Mouse (Mus musculus) gastrocnemius, adult 18-20 months (tissue): Measurements from ENCODE around the gene Uck1. TPM values are rescaled to one million over a fixed set of nuclear protein-coding genes. Genes with fewer than 3 reads are reported as not detected.
A peak's percentile ranks its signal among the peaks of the same experiment; 100 is the strongest.

Experiments
- DNase-seq: peaks from one replicate; pipeline ENCODE4 v3.0.0; 2021; ENCODE audit warnings: low spot score
- total RNA-seq, 2 experiments: library from RNA; stranded (reverse); gene quantifications; 2 replicates each; pipeline ENCODE4 v1.2.3; 2021

The Uck1 gene
- total RNA-seq, 2 experiments from 2014 or later = 11.4 to 11.6 TPM

DNA sequence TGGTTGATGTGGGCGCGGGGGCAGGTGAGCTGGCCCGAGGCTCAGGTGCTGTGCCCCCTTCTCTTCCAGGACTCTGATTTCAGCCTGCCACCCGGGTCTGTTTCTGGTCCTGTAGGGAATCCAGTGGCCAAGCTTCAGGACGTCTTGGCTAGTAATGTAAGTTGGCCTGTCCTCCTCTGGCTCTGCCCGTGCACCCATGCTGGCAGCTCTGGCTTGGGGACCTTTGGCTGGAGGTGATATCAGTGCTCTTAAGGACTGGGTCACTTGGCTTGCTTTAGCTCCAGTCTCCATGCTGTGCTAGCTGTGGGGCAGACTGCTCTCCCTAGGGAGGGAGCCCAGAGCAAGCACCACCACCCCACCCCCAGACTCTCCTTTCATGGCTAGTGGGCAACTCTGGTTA is 39.9 kb downstream of the Uck1 start:
- DNase-seq = peak; percentile 70

DNA sequence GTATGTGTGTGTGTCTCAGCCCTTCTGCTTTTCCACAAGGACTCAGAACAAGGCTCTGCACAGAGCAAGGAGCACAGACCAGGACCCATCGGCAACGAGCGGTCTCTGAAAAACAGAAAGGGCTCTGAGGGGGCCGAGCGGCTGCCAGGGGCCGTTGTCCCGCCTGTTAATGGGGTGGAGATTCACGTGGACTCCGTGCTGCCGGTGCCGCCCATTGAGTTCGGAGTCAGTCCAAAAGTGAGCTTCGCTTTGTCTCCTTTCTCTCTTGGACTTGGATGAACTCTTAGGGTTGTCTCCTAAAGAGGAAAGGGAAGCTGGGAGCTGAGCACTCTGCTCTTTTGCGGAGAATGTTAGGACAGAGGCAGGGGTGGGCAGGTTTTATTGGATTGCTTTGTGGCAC is 40.5 kb downstream of the Uck1 start:
- no peak for DNase-seq

DNA sequence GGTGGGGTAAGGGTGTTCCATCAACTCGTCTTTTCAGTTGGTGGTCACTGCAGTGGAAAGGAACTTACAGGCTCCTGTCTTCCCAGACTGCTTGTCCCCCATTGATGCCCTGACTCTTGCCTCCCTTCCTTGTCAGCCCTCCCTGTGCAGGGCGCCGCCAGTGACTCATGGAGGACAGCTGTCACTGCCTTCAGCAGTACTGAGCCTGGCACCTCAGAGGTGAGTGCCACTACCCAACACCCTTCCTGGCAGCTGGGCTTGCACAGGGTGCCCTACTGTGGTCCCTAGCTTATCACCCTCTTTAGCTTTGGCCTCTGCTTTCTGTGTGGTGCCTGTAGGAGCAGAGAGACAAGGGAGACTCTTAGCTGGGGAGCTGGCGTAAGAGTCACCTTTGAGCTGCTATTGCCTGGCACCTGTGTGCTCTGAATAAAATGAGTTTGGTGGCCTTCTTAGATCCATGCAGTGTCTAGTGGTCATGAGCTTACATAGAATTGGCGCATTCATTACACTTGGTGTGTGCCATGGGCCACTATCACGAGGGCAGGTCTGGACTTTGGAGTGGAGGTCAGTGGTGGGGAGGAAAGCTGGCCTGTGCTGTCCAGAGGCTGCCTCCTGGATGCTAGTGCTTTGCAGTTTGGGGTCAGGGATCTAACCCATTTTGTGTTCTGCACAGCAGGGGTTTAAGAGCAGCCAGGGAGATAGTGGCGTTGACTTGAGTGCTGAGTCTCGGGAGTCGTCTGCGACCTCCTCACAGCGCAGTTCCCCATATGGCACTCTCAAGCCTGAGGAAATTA is 41.2 kb downstream of the Uck1 start:
- DNase-seq = no peak

DNA sequence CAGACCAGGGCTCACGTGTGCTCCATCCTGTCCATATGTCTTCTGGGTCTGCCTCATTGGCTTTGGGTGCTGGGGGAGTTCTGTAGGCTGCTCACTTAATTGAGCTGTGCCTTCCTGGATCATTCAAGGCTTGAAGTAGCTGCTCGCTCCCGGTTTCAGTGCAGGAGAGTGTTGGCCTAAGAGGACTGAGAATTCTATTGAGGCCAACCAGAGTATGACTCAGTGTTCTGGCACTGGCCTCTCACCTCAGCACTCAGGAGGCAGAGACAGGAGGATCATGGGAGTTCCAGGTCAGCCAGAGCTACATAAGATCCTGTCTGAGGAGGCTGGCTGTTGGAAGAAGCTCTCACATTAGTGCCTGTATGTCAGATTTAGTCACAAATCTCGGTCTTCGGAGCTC is 41.8 kb downstream of the Uck1 start:
- peak; percentile 36 for DNase-seq

- no peak for DNase-seq
These were observed 42.3 kb downstream of the Uck1 start for GRCm38 (mm10) chr2:32217656-32218055.

DNA sequence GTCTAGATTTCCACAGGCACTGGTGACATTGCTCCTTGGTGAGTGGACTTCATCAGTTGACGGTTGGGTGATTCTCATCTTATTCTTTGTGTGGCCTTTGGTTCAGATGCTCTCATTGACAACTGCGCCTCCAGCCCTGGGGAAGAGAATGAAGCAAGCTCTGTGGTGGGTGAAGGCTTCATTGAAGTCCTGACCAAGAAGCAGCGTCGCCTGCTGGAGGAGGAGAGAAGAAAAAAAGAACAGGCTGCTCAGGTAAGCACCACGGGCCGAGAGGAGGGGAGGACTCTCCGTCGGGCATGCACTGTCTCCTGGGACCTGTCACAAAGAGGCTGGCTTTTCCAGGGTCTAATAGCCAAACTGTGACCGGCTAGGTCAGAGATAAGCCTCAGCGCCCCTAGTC is 43.5 kb downstream of the Uck1 start:
- no peak for DNase-seq

GRCm38 (mm10) chr2:32215576-32215975 is 44.4 kb downstream of the Uck1 start:
- DNase-seq = no peak

DNA sequence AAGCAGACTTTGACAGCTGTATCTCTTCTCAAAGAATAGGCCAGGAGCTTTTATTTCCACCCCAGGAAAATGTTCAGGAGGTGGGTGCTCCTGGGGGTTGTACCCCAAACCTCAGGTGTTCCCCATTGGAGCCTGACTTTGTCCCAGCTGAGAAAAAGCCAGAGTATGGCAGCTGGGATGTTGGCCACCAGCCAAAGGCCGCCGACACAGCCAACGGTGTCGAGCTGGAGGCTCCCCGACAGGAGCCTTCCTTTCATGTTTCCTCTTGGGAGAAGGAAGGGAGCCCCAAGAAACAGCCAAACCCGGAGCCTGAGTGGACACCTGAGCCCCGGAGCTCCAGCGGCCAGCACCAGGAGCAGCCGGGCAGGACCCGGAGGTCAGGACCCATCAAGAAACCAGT is 47.0 kb downstream of the Uck1 start:
- DNase-seq = no peak

DNA sequence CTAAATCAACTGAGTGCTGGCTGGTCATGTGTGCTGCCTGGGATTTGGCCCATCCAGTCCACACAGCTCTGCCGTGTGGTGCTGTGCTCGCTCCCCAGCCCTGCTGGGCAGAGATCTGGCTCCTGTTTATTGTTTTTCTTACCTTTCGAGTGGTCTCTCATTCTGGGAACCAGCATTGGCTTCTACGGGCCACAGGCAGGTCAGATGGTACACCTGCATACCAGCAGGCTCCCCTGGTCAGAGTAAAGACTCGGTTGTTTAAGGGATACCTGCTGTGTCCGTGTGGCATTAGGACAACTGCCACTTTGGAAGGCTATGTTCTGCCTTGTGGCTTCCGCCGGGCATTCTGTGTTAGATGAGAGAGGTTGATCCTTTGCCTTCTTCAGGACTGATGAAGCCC is 48.3 kb downstream of the Uck1 start:
- no peak for DNase-seq

DNA sequence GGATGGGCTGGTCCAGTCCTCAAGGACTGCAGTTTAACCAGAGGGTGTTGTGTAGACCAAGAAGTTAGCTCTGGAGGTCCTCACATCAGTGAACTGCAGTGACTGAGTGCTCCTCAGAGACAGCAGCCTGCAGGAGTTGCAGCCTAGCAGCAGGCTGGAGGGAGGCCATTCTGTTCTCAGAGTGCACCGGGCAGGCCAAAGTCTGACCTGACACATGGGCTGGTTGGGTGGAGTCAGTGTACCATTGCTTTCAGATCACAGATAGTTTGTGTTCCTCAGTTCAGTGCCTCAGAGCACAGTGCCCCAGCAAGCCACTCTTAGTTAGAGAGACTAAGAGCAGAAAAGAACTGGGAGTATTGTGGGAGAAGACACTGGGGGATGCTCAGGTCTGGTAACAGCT is 52.3 kb downstream of the Uck1 start:
- DNase-seq = no peak

Other genes starting within 250 kb of the Uck1 start
- 10 to 100 TPM; 12.5 to 21.2 TPM for gene Fam78a, start 175.3 kb downstream of the Uck1 start, total RNA-seq
- gene Plpp7, start 164.6 kb downstream of the Uck1 start, total RNA-seq = 100 to 1,000 TPM; 105 to 121 TPM
- 10 to 100 TPM; 78.4 to 79.7 TPM for gene Prrc2b, start 109.1 kb downstream of the Uck1 start, total RNA-seq
- gene Pomt1, start 23.6 kb downstream of the Uck1 start, total RNA-seq = 10 to 100 TPM; 10.2 to 11.1 TPM
- 10 to 100 TPM; 56.7 to 56.9 TPM for gene Golga2, start 27.2 kb upstream of the Uck1 start, total RNA-seq
- 100 to 1,000 TPM; 143 to 148 TPM for gene Swi5, start 27.9 kb upstream of the Uck1 start, total RNA-seq
- gene Ciz1, start 92.2 kb upstream of the Uck1 start, total RNA-seq = 10 to 100 TPM; 25.6 to 27.5 TPM
- 1 to 10 TPM; 3.5 to 5.3 TPM for gene Dnm1, start 93.2 kb upstream of the Uck1 start, total RNA-seq
- 10 to 100 TPM; 42.6 to 47.1 TPM for gene 1110008P14Rik, start 121.8 kb upstream of the Uck1 start, total RNA-seq
- gene Lcn2, start 128.1 kb upstream of the Uck1 start, total RNA-seq = 1 to 10 TPM; 1.4 to 4.8 TPM
- 10 to 100 TPM; 37.1 to 43.0 TPM for gene Ptges2, start 135.7 kb upstream of the Uck1 start, total RNA-seq
- 1 to 10 TPM; 2.6 to 3.0 TPM for gene Naif1, start 190.3 kb upstream of the Uck1 start, total RNA-seq
- 100 to 1,000 TPM in 1 of 2 experiments, 10 to 100 TPM in 1; 47.6 to 217 TPM for gene Slc25a25, start 191.3 kb upstream of the Uck1 start, total RNA-seq